Mouse (Mus musculus): ENCODE data around the gene Slc25a13.

Gene Slc25a13

DNA sequence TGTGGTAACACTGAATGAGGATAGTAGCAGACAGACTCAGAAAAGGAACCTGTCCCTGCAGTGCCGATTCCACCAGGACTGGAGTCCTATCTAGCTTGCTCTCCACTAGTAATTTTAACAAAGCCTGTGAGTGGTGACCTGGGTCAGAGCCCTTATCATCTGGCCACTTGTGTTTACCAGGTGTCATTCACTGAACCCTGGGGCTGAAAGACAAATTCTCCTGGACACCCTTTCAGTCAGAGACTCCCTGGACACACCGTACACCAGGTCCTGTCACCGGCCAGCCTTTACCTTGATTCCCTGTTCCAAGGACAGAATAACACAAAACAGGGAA lies 31.3 kb downstream of the Slc25a13 start:
- CTCF ChIA-PET = interaction anchor here in 1 of 4 experiments (1.6 kb wide), 1 partner anchor 49 kb away, joined by 4 read pairs; no protein-coding TSS in a partner anchor
- POLR2A ChIA-PET = interaction anchor here in 2 of 4 experiments (0.6 to 6.5 kb wide), 10 partner anchors 12 to 276 kb away, joined by 3 to 56 read pairs (median 4); no protein-coding TSS in a partner anchor

DNA sequence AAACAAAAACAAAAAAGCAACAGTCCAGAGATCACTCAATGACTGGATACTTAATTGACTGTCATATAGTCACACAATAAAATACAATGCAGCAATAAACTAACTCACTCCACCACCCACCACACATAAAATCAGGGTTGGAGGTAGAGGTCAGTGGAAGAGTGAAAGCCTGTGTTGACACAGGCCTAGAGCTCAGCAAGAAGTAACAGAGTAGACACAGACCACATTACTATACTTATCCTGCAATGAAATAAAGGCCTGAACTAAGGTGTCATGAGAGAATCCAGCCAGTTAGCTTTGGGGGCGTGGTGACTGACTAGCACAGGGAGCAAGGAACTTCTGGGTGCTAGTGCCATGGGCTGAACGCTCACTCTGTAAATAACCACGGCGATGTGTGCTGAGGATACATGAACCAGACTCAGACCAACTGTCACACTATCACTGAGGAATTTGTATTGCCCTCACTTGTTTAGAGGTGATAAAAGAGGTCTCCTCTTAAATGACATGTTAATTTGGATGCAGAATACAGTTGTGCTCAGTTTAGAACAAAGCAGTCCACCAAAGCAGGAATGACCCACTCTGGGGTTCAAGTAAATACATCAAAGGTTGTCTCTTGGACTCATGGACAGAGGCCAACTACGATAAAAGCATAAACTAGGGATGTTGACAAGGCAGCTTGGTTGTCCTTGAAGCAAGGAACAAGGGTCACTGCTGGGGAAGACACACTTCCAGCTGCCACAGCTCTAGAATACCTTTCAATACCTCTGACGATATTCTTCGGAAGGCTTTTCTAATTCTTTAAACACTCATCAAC lies 31.8 kb downstream of the Slc25a13 start:
- POLR2A ChIA-PET = interaction anchor here in 2 of 4 experiments (0.8 to 6.5 kb wide), 9 partner anchors 11 to 48 kb away, joined by 3 to 56 read pairs (median 5); no protein-coding TSS in a partner anchor
- CTCF ChIA-PET = interaction anchor here in 1 of 4 experiments (1.6 kb wide), 1 partner anchor 48 kb away, joined by 4 read pairs; no protein-coding TSS in a partner anchor

DNA sequence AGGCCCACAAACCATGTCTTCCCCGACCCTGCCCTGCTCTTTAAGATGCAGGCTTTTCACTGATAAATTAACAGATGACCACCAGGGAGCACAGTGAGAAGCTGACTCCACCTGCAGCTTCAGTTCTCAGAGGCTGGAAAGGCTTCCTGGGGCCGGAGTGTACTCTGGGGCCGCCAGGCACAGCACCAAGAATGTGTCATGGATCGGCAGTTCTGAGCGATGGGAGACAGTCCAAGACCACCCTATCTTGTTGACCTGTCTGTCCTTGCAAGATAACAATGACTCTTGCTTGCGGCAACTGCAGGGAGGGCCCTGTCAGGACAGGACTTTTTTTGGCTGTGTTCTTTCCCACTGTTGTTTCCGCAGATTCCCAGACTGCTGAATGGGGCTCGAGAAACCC lies 33.4 kb downstream of the Slc25a13 start:
- ChIA-PET CTCF (interaction anchor here in 3 of 4 experiments (0.6 to 1.6 kb wide), 3 partner anchors 46 to 47 kb away, joined by 3 to 4 read pairs (median 3); no protein-coding TSS in a partner anchor), POLR2A (interaction anchor here in 2 of 4 experiments (0.7 to 6.5 kb wide), 13 partner anchors 9 to 49 kb away, joined by 3 to 56 read pairs (median 4); no protein-coding TSS in a partner anchor)

DNA sequence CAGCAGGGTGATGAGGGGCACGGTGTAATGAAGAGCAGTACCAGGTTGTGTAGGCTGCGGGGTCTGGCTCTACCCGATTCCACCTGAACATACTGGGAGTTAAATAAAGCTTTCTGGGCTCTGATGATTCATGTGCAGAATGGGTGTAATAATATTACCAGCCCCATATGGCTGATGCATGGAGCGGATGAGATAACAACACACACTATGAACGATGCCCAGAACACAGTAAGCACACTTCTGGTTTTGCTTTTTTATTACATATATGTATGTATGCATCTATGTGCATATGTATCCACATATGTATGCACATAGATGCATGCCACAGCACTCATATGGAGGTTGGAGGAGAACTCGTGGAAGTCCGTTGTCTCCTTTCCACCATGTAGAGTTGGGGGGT lies 34.8 kb downstream of the Slc25a13 start:
- POLR2A ChIA-PET = interaction anchor here in 2 of 4 experiments (1.5 to 6.5 kb wide), 5 partner anchors 10 to 44 kb away, joined by 3 to 56 read pairs (median 6); no protein-coding TSS in a partner anchor
- CTCF ChIA-PET = no interaction called here

DNA sequence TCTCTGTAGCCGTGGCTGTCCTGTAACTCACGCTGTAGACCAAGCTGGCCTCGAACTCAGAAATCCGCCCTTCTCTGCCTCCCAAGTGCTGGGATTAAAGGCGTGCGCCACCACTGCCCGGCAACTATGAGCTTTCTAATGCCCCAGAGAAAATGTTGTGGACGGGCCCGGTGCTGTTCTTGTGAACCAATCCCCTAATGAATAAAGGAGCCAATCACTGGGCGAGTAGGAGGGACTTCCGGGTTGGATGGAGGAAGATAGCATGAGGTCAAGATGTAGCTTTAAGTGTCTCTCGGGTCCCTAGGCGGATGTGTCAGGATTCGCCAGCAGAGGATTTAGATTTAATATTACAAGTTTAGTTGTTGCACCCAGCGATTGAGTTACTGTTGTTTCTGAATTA lies 38.6 kb downstream of the Slc25a13 start:
- ChIA-PET POLR2A (interaction anchor here (0.5 to 3.4 kb wide), 44 partner anchors 8 to 1669 kb away, joined by 3 to 23 read pairs (median 5); no protein-coding TSS in a partner anchor), CTCF (interaction anchor here (0.7 to 1.3 kb wide), 6 partner anchors 14 to 1530 kb away, joined by 3 to 13 read pairs (median 4); no protein-coding TSS in a partner anchor)

DNA sequence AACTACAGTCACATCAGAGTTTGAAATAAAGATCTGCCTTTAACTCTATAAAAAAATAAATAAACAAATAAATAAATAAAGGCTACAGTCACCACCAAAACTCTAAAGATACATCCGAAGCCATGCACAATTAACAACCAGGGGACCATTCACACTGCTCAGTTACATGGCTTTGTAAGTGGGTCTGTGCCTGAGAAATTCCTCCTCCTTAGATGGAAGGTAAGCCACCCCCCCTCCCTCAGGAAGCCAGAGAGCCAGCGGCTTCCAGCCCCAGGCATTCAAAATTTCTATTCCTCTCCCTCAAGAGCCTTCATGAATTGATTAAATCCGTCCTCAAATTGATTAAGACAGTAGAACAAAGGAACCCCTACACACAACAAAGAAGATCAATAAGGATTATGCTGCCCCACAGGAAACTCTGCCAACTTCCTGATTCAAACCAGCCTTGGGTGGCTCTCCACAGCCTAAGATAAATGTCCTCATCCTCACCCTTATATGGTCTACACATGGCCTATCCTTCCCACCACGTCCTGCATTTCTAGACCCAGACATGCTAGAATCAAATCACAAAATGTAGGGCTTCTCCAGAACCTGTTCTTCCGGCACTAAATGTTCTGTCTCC lies 41.5 kb downstream of the Slc25a13 start:
- POLR2A ChIA-PET = interaction anchor here in 3 of 4 experiments (0.8 to 4.1 kb wide), 7 partner anchors 14 to 39 kb away, joined by 3 to 15 read pairs (median 6); no protein-coding TSS in a partner anchor

DNA sequence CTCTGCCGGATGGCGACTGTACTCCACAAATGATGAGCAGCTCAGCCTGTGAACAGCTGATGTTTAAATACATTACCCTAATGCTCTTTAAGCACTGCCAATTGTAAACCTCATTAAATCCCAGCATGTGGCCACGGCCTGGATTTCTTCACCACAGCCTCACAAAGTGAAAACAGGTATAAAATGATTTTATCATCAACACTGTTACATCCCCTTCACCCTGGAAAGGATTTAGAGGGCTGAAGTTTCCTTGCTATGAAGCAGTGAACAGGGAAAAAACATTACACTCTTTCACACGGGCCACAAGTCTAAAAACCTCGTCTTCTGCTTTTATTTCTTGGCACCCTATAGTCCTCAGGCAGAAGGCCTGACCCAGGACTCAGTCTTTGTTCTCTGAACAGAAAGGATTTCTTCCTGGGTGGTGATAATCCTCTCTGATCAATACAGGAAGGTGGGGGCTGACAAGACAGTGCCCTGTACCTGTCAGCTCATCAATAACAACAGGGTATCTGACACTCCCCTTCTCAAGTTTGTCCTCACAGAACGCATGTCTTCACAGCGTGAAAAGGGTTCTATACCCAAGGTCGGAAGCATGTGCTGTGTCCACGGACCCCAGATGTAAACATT lies 42.9 kb downstream of the Slc25a13 start:
- POLR2A ChIA-PET = interaction anchor here in 2 of 4 experiments (1.0 to 4.1 kb wide), 14 partner anchors 11 to 37 kb away, joined by 3 to 15 read pairs (median 4); no protein-coding TSS in a partner anchor
- CTCF ChIA-PET = no interaction called here

More for the DNA sequence above, 41.5 kb downstream of the Slc25a13 start:
- CTCF ChIA-PET = no interaction called here

DNA sequence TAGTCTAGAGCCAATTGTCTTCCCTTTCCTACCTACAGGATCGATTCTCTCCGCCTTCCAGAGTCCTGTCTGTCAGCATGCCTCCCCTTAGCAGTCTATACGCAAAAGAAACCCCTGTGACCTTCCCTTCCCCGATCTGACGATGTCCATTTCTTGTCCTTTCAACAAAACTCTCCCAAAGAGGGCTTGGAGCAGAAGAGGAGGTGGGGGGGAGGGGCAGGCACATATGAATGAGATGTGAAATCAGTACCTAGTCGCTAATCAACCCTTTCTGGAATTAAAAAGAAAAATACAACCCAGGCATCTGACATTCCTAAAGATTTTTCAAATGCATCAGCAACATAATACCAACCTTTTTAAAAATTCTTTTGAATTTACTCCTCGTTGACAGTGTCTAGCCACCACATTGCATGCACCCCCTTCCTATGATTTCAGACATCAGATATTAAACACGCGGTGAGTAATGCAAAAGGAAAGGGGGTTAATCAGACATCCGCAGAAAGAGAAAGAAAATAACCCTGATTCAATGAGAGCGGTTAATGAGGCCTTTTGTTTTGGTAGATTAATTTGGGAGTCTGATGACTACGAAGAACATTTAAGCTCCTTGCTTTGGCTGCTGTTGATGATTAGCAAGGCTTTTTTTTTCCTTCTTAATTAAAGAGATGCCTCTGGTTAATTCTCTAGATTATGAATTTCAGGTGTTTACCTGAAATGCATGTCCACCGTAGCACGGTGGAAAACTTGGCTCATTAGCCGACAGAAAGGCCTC lies 43.6 kb downstream of the Slc25a13 start:
- POLR2A ChIA-PET = interaction anchor here in 2 of 4 experiments (1.0 to 4.1 kb wide), 13 partner anchors 11 to 36 kb away, joined by 3 to 15 read pairs (median 4); no protein-coding TSS in a partner anchor
- CTCF ChIA-PET = no interaction called here

DNA sequence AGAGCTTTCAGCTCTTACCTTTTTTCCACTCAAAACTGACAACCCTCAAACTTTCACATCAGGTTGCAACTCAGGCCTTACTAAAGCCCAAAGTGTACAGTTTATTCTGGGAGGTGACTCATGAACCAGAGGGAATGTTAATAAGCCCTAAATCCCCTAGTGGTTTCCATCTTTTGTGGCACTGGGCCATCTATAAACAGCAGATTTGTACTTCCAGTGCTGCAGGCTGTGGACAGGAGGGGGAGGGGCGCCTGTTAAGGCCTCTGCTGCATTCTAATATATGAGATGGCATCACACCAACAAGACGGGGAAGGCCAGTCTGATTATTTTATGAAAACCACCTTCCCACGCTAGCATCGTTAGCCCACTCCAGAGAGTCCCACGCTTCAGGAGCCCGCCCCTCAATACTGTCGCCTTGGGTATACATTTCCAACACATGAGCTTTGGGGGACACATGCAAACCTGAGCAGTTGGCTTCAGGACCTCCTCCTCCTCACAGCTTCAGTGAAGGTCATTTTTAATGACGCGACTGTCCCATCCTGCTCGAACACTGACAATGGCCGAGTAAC lies 48.3 kb downstream of the Slc25a13 start:
- ChIA-PET POLR2A (interaction anchor here in 3 of 4 experiments (0.9 to 3.6 kb wide), 18 partner anchors 8 to 42 kb away, joined by 3 to 30 read pairs (median 5); no protein-coding TSS in a partner anchor), CTCF (no interaction called here)

DNA sequence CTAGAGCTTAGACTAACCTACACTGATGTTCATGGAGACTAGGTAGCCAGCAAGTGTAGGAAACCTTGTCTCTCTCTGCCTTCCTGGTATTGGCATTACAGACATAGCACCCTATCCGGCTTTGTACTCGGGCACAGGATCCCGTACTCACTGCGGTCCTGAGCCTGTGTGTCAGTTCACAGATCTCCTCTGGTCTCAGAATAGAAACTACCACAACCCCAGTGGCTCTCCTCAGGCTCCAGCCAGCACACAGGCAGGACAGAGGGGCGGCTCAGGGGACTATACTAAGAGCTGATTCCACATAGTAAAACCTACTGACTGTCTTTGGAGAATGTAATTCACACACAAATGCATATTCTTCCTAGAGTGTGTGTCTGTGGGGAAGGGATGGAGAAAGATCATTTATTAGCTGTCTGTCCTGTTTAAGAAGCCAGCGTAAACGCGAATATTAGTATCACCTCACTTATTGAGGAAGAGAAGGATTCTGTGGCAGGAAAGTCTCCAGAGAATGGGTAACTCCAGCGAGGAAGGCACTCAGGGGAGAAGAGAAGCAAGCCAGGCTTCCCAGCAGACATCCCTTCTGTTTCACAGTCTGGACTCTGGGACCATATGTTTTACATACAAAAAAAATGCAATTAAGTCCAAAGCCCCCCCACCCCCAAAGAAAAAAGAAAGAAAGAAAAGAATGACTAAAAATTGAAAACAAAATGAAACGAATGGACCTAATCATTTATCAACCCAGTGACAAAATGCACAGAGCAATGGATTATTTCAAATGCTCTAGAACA lies 49.4 kb downstream of the Slc25a13 start:
- ChIA-PET CTCF (no interaction called here), POLR2A (interaction anchor here in 2 of 4 experiments (1.0 to 3.6 kb wide), 13 partner anchors 7 to 50 kb away, joined by 3 to 30 read pairs (median 4); partner anchors contain the start of gene Slc25a13 (in 1 of the 2))

DNA sequence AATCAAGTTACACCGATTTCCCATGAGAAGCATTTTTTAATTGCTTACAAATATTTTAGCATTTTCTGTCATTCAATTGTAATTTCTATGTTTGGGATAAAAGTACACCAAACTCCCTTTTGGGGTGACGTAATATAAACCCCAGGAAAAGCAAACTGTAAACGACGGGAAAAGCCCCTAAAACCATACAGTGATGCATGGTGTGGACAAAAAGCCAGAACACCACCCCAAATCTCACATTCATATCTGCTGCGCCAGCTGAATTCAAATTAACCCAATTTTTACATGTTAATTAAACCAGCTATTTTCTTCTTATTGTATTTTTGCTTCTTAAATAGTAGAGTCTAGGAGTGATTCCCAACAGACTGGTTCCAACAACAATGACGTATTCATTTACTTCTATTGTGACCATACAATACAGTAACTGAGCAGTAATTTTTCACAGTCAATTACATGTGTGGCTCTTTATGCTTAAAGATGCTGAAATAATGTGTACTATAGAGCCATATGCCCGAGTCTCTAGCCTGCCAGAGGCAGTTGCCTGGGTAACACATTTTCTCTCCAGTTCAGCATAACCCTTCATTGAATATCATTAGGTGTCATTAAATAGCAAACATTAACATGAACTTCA lies 53.9 kb downstream of the Slc25a13 start:
- CTCF ChIA-PET = no interaction called here

DNA sequence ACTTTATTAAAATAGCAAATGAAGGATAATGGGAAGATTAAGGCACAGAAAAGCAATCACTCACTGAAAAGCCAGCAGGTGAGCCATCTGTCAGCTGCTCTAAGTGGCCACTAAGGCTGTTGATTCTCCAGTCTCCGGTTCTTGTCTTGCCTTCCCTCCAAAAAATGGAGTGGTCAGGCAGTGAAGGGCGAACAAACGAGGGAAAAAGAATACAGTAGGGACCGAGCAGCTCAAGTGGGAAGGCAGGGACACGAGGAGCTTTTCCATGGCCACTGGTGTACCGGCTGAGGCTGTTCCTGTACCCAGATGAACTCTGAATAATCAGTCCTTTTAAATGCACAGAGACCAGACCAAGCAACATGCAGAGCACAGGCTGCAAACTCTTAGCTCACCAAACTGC lies 54.8 kb downstream of the Slc25a13 start:
- POLR2A ChIA-PET = interaction anchor here in 2 of 4 experiments (0.8 to 5.8 kb wide), 14 partner anchors 9 to 55 kb away, joined by 3 to 29 read pairs (median 4); partner anchors contain the start of gene Slc25a13 (in 1 of the 2)
- CTCF ChIA-PET = no interaction called here

More for the DNA sequence above, 53.9 kb downstream of the Slc25a13 start:
- POLR2A ChIA-PET = interaction anchor here in 2 of 4 experiments (0.8 to 5.8 kb wide), 12 partner anchors 10 to 54 kb away, joined by 3 to 29 read pairs (median 4); partner anchors contain the start of gene Slc25a13 (in 1 of the 2)

DNA sequence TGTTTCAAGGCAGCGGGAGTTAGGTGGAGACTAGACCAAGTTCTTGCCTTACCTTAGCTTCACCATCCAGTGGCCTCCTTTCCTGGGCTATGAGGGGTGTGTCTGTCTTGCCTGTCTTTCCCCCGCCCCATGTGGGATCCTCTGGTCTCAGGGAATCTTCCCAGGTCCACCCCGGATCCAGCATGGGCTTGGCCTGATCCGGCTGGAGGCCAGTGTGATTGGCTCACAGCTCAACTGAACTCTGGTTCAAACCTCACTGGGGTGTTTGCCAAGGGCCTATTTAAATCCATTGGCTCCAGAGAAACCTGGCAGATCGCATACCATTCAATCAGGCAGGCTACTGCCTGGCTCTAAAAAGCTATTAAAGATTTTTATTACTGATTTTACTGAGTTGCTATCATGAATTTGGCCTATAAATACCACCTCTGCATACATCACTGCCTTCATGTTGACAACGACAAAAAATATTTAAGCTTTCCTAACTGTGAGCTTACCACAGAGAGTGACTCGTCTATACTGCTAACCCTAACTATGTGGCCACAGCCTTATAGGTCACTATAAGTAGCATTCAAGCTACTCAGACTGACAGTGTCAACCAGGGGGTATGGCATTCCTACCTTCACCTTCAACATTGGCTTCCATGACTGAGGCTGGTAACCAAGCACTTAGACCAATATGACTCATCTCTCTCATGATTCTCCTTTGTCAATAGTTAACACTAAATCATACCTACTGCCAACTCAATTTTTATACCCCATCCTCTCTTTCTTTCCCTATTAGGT lies 56.1 kb downstream of the Slc25a13 start:
- POLR2A ChIA-PET = interaction anchor here in 2 of 4 experiments (0.6 to 5.8 kb wide), 24 partner anchors 8 to 75 kb away, joined by 3 to 29 read pairs (median 5); no protein-coding TSS in a partner anchor

DNA sequence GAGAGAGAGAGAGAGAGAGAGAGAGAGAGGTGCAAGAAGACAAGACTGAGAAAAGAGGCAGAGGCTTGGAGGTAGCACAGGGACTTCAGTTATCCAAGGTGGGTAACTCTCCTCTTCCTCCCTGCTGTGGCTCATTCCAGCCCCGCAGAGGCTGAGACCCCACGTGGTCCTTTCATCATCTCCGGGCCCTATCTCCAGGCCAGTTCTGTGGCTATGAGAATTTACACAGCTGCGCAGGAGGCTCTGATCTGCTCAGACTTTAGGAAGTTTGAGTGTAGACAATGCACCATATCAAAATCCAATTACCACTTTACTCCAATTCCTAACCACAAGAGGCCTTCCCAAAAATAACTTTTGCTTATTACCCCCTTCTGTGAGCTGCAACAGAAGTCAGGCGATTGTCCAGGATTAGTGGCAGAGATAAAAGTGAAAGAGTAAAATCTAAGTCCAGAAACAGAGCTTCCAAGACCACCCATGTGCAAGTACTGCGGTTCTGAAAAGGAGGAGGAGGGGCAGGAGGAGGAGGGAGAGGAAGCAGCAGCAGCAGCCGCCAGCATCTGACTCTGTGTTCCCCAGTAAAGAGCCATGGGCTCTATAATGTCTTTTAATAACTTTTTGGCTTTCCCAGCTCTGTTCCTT lies 57.6 kb downstream of the Slc25a13 start:
- POLR2A ChIA-PET = interaction anchor here in 3 of 4 experiments (0.5 to 12.2 kb wide), 19 partner anchors 10 to 51 kb away, joined by 3 to 206 read pairs (median 5); no protein-coding TSS in a partner anchor

More for the DNA sequence above, 56.1 kb downstream of the Slc25a13 start:
- CTCF ChIA-PET = interaction anchor here in 1 of 4 experiments (0.6 to 1.4 kb wide), 2 partner anchors 9 to 24 kb away, joined by 4 to 7 read pairs; no protein-coding TSS in a partner anchor

DNA sequence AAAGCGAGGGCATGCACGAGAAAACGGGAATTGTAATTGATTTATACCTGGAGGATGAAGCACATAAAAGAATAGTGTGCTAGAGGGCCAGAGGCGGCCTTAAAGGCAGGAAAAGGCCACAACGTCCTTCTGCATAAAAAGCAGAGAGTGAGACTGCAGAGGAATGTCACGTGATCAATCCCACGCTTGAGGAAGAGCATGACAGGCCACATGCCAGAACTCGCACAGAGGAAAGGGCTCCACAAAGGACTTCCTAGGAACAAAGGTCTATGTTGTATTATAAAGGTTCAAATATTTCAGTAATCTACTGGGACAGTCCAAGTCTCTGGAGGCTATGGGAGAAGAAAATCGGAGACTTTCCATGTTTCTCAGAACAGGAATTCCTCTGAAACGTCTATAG lies 63.5 kb downstream of the Slc25a13 start:
- ChIA-PET CTCF (no interaction called here), POLR2A (interaction anchor here (0.6 to 12.2 kb wide), 18 partner anchors 9 to 270 kb away, joined by 3 to 206 read pairs (median 5); no protein-coding TSS in a partner anchor)

More for the DNA sequence above, 57.6 kb downstream of the Slc25a13 start:
- CTCF ChIA-PET = no interaction called here

Data from embryonic stem cell, embryonic (primary cell).